Mouse (Mus musculus) adrenal gland, postnatal 10 days (tissue): ENCODE data around the gene Gm11116. TPM values are rescaled to one million over a fixed set of nuclear protein-coding genes. Genes with fewer than 3 reads are reported as not detected.
"Not testable (repeated sequence)": the region's sequence is repeated elsewhere in the genome, so short reads cannot be mapped to it uniquely, and the experiment has no call there.

Experiments used
- DNase-seq: peaks from one replicate; pipeline ENCODE4 v3.0.0; 2021; ENCODE audit warnings: mixed read lengths
- long read RNA-seq, 2 experiments: library from polyadenylated mRNA; stranded (forward); transcript quantifications; one replicate each; pipeline ENCODE4 v2.0.0; 2021
- total RNA-seq, 2 experiments: library from RNA; stranded (reverse); gene quantifications; 2 replicates each; pipeline ENCODE4 v1.2.3; 2021

Gm11116 gene
- not detected for total RNA-seq
- long read RNA-seq, experiment 1: 0 reads
- long read RNA-seq, experiment 2: 0 reads

DNA sequence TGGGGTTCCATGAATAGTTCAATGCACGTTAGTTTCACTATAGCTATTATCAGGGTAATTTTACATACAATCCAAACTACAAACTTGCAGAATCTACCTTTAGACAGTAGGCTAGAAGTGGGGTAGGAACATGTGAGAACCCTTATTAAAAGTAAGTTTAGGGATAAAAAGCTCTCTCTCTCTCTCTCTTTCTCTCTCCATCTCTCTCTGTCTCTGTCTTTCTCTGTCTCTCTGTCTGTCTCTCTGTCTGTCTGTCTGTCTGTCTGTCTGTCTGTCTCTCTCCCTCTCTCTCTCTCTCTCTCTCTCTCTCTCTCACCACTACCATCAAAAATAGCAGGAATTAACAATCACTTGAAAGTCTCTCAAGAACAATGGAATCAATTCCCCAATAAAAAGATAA, at the start of gene Gm11116:
Gene Gm11116 (minus strand): TSS at position 101 of the 400 bp plus-strand sequence.
- DNase-seq: no peak

DNA sequence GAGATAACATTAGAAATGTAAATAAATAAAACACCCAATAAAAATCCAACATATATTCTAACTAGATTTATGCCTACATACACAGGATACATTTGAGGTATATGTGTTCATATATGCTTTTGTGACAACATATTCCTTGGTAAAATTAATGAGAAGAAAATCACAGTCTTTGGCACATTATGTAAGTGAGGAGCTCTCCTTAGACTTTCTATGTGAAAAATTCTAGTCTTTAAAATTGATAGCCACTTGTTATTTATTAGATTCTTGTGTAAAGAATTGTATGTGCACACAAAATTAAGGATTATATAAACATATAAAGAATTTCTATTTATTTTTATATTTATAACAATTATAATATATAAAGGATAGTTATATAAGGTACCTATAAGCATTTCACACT, 42.7 kb upstream of the Gm11116 start, which contains the start of gene Gm11115:
Gene Gm11115 (minus strand): TSS at position 101 of the 400 bp plus-strand sequence.
- DNase-seq: no peak

DNA sequence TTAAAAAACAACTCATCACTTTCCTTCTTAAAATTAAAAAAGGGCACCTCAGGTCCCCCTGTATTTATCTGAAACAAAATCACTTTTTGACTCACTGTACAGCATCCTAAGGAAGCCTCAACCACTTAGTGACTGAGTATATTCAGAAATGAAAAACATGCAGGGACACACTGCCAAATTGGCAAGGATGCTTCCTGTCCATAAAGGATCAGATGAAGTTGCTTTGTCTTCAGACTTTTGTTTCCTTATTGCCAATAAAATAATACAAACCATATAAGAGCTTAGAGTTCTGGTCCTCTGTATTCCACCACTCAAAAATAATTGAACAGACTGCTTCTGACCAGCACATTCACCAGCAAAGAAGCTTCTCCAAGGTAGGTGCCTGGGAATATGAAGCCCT, 25.1 kb downstream of the Gm11116 start, which contains the start of gene Smr2:
Gene Smr2 (plus strand): TSS at position 301 of the 400 bp plus-strand sequence.
- DNase-seq: not testable (repeated sequence)

Other genes starting within 250 kb of the Gm11116 start
- gene Odam, start 226.5 kb downstream of the Gm11116 start, total RNA-seq: not detected
- gene Csn3, start 186.0 kb downstream of the Gm11116 start, total RNA-seq: not detected
- not detected for gene 2310003L06Rik, start 142.1 kb downstream of the Gm11116 start, total RNA-seq
- gene Gm28434, start 142.0 kb downstream of the Gm11116 start, total RNA-seq: not detected
- not detected for gene Cabs1, start 132.1 kb downstream of the Gm11116 start, total RNA-seq
- gene Smr3a, start 109.0 kb downstream of the Gm11116 start, total RNA-seq: not detected
- gene Smr2, start 25.0 kb downstream of the Gm11116 start, total RNA-seq: not detected
- gene Gm11115, start 42.6 kb upstream of the Gm11116 start, total RNA-seq: not detected
- not detected for gene Gm7714, start 157.4 kb upstream of the Gm11116 start, total RNA-seq
- gene Prol1, start 205.8 kb upstream of the Gm11116 start, total RNA-seq: not detected